Mouse (Mus musculus): ENCODE results near the gene Dad1.
"Not testable (repeated sequence)": the region's sequence is repeated elsewhere in the genome, so short reads cannot be mapped to it uniquely, and the experiment has no call there.

Gene Dad1

GRCm38 (mm10) chr14:54244183-54244582 lies 9.7 kb downstream of the Dad1 start:
- no peak for DNase-seq

- no peak for DNase-seq
Measured at GRCm38 (mm10) chr14:54240542-54240941, 13.4 kb downstream of the Dad1 start.

GRCm38 (mm10) chr14:54239002-54239736 lies 14.7 kb downstream of the Dad1 start:
- peak; percentile 95 for DNase-seq

- no peak for DNase-seq
Measured at GRCm38 (mm10) chr14:54236881-54237280, 17.0 kb downstream of the Dad1 start.

GRCm38 (mm10) chr14:54235825-54236540 lies 17.9 kb downstream of the Dad1 start:
- DNase-seq, result no peak

GRCm38 (mm10) chr14:54234231-54235040 lies 19.5 kb downstream of the Dad1 start:
- no peak for DNase-seq

- DNase-seq, result no peak
Measured at GRCm38 (mm10) chr14:54233559-54234143, 20.3 kb downstream of the Dad1 start.

GRCm38 (mm10) chr14:54232811-54233558 lies 20.9 kb downstream of the Dad1 start:
- DNase-seq, result peak; percentile 59

GRCm38 (mm10) chr14:54232143-54232542 lies 21.8 kb downstream of the Dad1 start:
- no peak for DNase-seq

GRCm38 (mm10) chr14:54231176-54231956 lies 22.5 kb downstream of the Dad1 start:
- DNase-seq, result no peak

GRCm38 (mm10) chr14:54230638-54231150 lies 23.2 kb downstream of the Dad1 start:
- DNase-seq, result no peak

- not testable (repeated sequence) for DNase-seq
Measured at GRCm38 (mm10) chr14:54229849-54230248, 24.1 kb downstream of the Dad1 start.

- DNase-seq, result no peak
Measured at GRCm38 (mm10) chr14:54228933-54229713, 24.8 kb downstream of the Dad1 start.

- no peak for DNase-seq
Measured at GRCm38 (mm10) chr14:54228501-54228900, 25.4 kb downstream of the Dad1 start.

- peak; percentile 76 for DNase-seq
Measured at GRCm38 (mm10) chr14:54227911-54228451, 25.9 kb downstream of the Dad1 start.

GRCm38 (mm10) chr14:54226911-54227811 lies 26.7 kb downstream of the Dad1 start:
- DNase-seq, result peak; percentile 76

- no peak for DNase-seq
Measured at GRCm38 (mm10) chr14:54225725-54226124, 28.2 kb downstream of the Dad1 start.

GRCm38 (mm10) chr14:54224484-54225467 lies 29.1 kb downstream of the Dad1 start:
- no peak for DNase-seq
